Mouse (Mus musculus): ENCODE results near the gene Rap1a. TPM values are rescaled to one million over a fixed set of nuclear protein-coding genes. Genes with fewer than 3 reads are reported as not detected.

The Rap1a gene
- total and polyA plus RNA-seq, 3 experiments, result 32.3 to 64.5 TPM; not detected in 1

GRCm38 (mm10) chr3:105722510-105722909 lies 78.6 kb downstream of the Rap1a start:
- Histone ChIP-seq H3K79me2 (ENCODE audit: control insufficient read depth, insufficient read depth, low read length, poor library complexity) (no peaks in the 10 kb centered on the region), H3K9me3 (replicated peaks; ENCODE audit: insufficient read depth, low read length) (no peaks in the 10 kb centered on the region), H3K36me3 (ENCODE audit: control insufficient read depth in 1 of 2, insufficient read depth in 2 of 2, low read length in 2 of 2) (no peaks in the 10 kb centered on the region), H3K27me3 (ENCODE audit: control insufficient read depth in 1 of 2, insufficient read depth in 2 of 2, low read length in 2 of 2) (no peaks in the 10 kb centered on the region), H3K4me1 (ENCODE audit: control insufficient read depth in 1 of 2, insufficient read depth in 2 of 2, low read length in 2 of 2) (no peaks in the 10 kb centered on the region), H3K9ac (ENCODE audit: control insufficient read depth, low read depth, low read length, poor library complexity, severe bottlenecking) (no peak overlapping the region), H3K27ac (ENCODE audit: control insufficient read depth, low read depth, low read length) (no peak overlapping the region), H3K4me3 (ENCODE audit: control insufficient read depth in 1 of 2, insufficient read depth in 1 of 2, low read depth in 2 of 2, low read length in 2 of 2) (no peak overlapping the region)
- no peak for TF ChIP-seq POLR2AphosphoS2 (IDR thresholded peaks at IDR 0.05; ENCODE audit: low read length)
- TF ChIP-seq ELF1 (IDR thresholded peaks at IDR 0.05; ENCODE audit: low read depth, low read length), result no peak
- TF ChIP-seq MAFK (IDR thresholded peaks at IDR 0.05; ENCODE audit: borderline replicate concordance, low read depth, low read length), result no peak
- TF ChIP-seq GABPA (IDR thresholded peaks at IDR 0.05; ENCODE audit: low read depth, low read length), result no peak
- TF ChIP-seq TBP (IDR thresholded peaks at IDR 0.05; ENCODE audit: low read depth, low read length), result no peak
- TF ChIP-seq NRF1 (IDR thresholded peaks at IDR 0.05; ENCODE audit: insufficient read depth, low read depth, low read length, poor library complexity, severe bottlenecking), result no peak
- no peak for TF ChIP-seq RAD21 (IDR thresholded peaks at IDR 0.05; ENCODE audit: low read depth, low read length)
- no peak for TF ChIP-seq USF1 (IDR thresholded peaks at IDR 0.05; ENCODE audit: low read depth, low read length)
- TF ChIP-seq MYB (IDR thresholded peaks at IDR 0.05; ENCODE audit: low read depth, low read length), result no peak
- TF ChIP-seq SMC3 (IDR thresholded peaks at IDR 0.05; ENCODE audit: low read depth, low read length), result no peak
- TF ChIP-seq ZKSCAN1 (IDR thresholded peaks at IDR 0.05; ENCODE audit: low read depth, low read length), result no peak
- TF ChIP-seq ZNF384 (IDR thresholded peaks at IDR 0.05; ENCODE audit: low read depth, low read length), result no peak
- TF ChIP-seq MAZ (IDR thresholded peaks at IDR 0.05; ENCODE audit: low read depth, low read length), result no peak
- no peak for TF ChIP-seq ZMIZ1 (IDR thresholded peaks at IDR 0.05; ENCODE audit: low read depth, low read length)
- TF ChIP-seq MAX (IDR thresholded peaks at IDR 0.05; ENCODE audit: low read length), result no peak
- DNase-seq (ENCODE audit: low read depth, low spot score), result no peak

- H3K9me3 ChIP-seq (replicated peaks; ENCODE audit: insufficient read depth, low read length), result no peaks in the 10 kb centered on the region
- no peaks in the 10 kb centered on the region for H3K36me3 ChIP-seq (ENCODE audit: control insufficient read depth in 1 of 2, insufficient read depth in 2 of 2, low read length in 2 of 2)
- no peak overlapping the region for H3K27ac ChIP-seq (ENCODE audit: control insufficient read depth, low read depth, low read length)
- TF ChIP-seq TAL1 (IDR thresholded peaks at IDR 0.05; ENCODE audit: low read length), result no peak
- no peak overlapping the region for H3K9ac ChIP-seq (ENCODE audit: control insufficient read depth, low read depth, low read length, poor library complexity, severe bottlenecking)
- no peaks in the 10 kb centered on the region for H3K27me3 ChIP-seq (ENCODE audit: control insufficient read depth in 1 of 2, insufficient read depth in 2 of 2, low read length in 2 of 2)
- DNase-seq (ENCODE audit: low read depth, low spot score), result peak; percentile 42
- H3K4me3 ChIP-seq (ENCODE audit: control insufficient read depth in 1 of 2, insufficient read depth in 1 of 2, low read depth in 2 of 2, low read length in 2 of 2), result no peak overlapping the region
- H3K4me1 ChIP-seq (ENCODE audit: control insufficient read depth in 1 of 2, insufficient read depth in 2 of 2, low read length in 2 of 2), result no peaks in the 10 kb centered on the region
- no peaks in the 10 kb centered on the region for H3K79me2 ChIP-seq (ENCODE audit: control insufficient read depth, insufficient read depth, low read length, poor library complexity)
These were observed 79.4 kb downstream of the Rap1a start for GRCm38 (mm10) chr3:105721681-105722201.

Data from MEL (cell line).